Mouse (Mus musculus) layer of hippocampus, postnatal 25 days (tissue): Measurements from ENCODE around the gene Trim62. TPM values are rescaled to one million over a fixed set of nuclear protein-coding genes. Genes with fewer than 3 reads are reported as not detected.
A peak's percentile ranks its signal among the peaks of the same experiment; 100 is the strongest.

Experiments used
- DNase-seq, 2 experiments: peaks; one replicate each; pipeline ENCODE4 v3.0.0; 2022; ENCODE audit warnings: mixed read lengths in 2 of 2, low spot score in 1 of 2; ENCODE audit errors: extremely low spot score in 1 of 2
- total RNA-seq, 2 experiments: library from RNA; stranded (reverse); gene quantifications; 2 replicates each; pipeline ENCODE4 v1.2.3; 2021

Trim62 gene
- total RNA-seq, 2 experiments from 2014 or later: 15.1 to 16.2 TPM

GRCm38 (mm10) chr4:128907238-128907968 lies 24.0 kb downstream of the Trim62 start:
- no peak for DNase-seq

GRCm38 (mm10) chr4:128908586-128909377 lies 25.4 kb downstream of the Trim62 start:
- peak; percentile 45 to 51 for DNase-seq

GRCm38 (mm10) chr4:128909378-128909831 lies 26.0 kb downstream of the Trim62 start:
- DNase-seq: no peak

GRCm38 (mm10) chr4:128910276-128911063 lies 27.1 kb downstream of the Trim62 start:
- no peak for DNase-seq

GRCm38 (mm10) chr4:128912085-128912484 lies 28.7 kb downstream of the Trim62 start:
- no peak for DNase-seq

GRCm38 (mm10) chr4:128913794-128914193 lies 30.4 kb downstream of the Trim62 start:
- no peak for DNase-seq

- no peak for DNase-seq
Measured at GRCm38 (mm10) chr4:128917119-128917518, 33.7 kb downstream of the Trim62 start.

- DNase-seq: no peak
Measured at GRCm38 (mm10) chr4:128917756-128918155, 34.4 kb downstream of the Trim62 start.

GRCm38 (mm10) chr4:128918187-128918586 lies 34.8 kb downstream of the Trim62 start:
- no peak for DNase-seq

- no peak for DNase-seq
Measured at GRCm38 (mm10) chr4:128919106-128919505, 35.7 kb downstream of the Trim62 start.

GRCm38 (mm10) chr4:128923603-128924002 lies 40.2 kb downstream of the Trim62 start:
- no peak for DNase-seq

- DNase-seq: peak; percentile 75 to 82
Measured at GRCm38 (mm10) chr4:128924841-128925606, 41.6 kb downstream of the Trim62 start.

GRCm38 (mm10) chr4:128932783-128933182 lies 49.4 kb downstream of the Trim62 start:
- no peak for DNase-seq

- DNase-seq: no peak
Measured at GRCm38 (mm10) chr4:128935595-128935994, 52.2 kb downstream of the Trim62 start.

- no peak for DNase-seq
Measured at GRCm38 (mm10) chr4:128942346-128942745, 59.0 kb downstream of the Trim62 start.

- no peak for DNase-seq
Measured at GRCm38 (mm10) chr4:128946736-128947135, 63.4 kb downstream of the Trim62 start.

- DNase-seq: no peak
Measured at GRCm38 (mm10) chr4:128947326-128947933, 64.0 kb downstream of the Trim62 start.

- peak in 1 of 2 experiments; percentile 59 for DNase-seq
Measured at GRCm38 (mm10) chr4:128948137-128948674, 64.8 kb downstream of the Trim62 start.

- no peak for DNase-seq
Measured at GRCm38 (mm10) chr4:128949470-128950005, 66.2 kb downstream of the Trim62 start.
